Mouse (Mus musculus): ENCODE data around the gene Cyp46a1.

Gene Cyp46a1

GRCm38 (mm10) chr12:108399191-108399590 lies 65.0 kb downstream of the Cyp46a1 start:
- no peak for DNase-seq (ENCODE audit: low read depth)

- no peak for DNase-seq (ENCODE audit: low read depth)
Observed at GRCm38 (mm10) chr12:108400951-108401350, 66.8 kb downstream of the Cyp46a1 start.

- no peak for DNase-seq (ENCODE audit: low read depth)
Observed at GRCm38 (mm10) chr12:108403957-108404356, 69.8 kb downstream of the Cyp46a1 start.

GRCm38 (mm10) chr12:108409100-108409499 lies 74.9 kb downstream of the Cyp46a1 start:
- DNase-seq (ENCODE audit: low read depth), result no peak

GRCm38 (mm10) chr12:108410416-108411208 lies 76.4 kb downstream of the Cyp46a1 start:
- DNase-seq (ENCODE audit: low read depth), result no peak

Measured in induced T-regulatory cell, adult 2 months (primary cell).